Mouse (Mus musculus) frontal cortex, adult 2 months (tissue): Measurements from ENCODE around the gene Glb1l. TPM values are rescaled to one million over a fixed set of nuclear protein-coding genes. Genes with fewer than 3 reads are reported as not detected.

Experiments
- DNase-seq, 2 experiments: peaks; one replicate each; pipeline ENCODE4 v3.0.0; 2022; ENCODE audit warnings: low spot score in 1 of 2; ENCODE audit errors: extremely low spot score in 1 of 2
- polyA plus RNA-seq: library from polyadenylated mRNA; depleted of rRNA; stranded (reverse); fragments of >200 nt; gene quantifications from 2 replicates; pipeline ENCODE4 v1.2.3, GENCODE M21; 2012; rRNA removed

Glb1l gene
- polyA plus RNA-seq, 1 experiment: 25.5 TPM

GRCm38 (mm10) chr1:75155837-75156236, 54.8 kb downstream of the Glb1l start:
- no peak for DNase-seq

- DNase-seq: no peak
Observed at GRCm38 (mm10) chr1:75148727-75149126, 61.9 kb downstream of the Glb1l start.

Other genes starting within 250 kb of the Glb1l start
- gene Nhej1, start 85.6 kb downstream of the Glb1l start, polyA plus RNA-seq: 1.8 and 2.4 TPM in 2 replicates
- 0.12 and 0.23 TPM in 2 replicates for gene Slc23a3, start 76.9 kb downstream of the Glb1l start, polyA plus RNA-seq
- gene Cnppd1, start 68.1 kb downstream of the Glb1l start, polyA plus RNA-seq: 31.9 and 35.3 TPM in 2 replicates
- gene Retreg2, start 68.0 kb downstream of the Glb1l start, polyA plus RNA-seq: 189 and 211 TPM in 2 replicates
- gene Zfand2b, start 42.2 kb downstream of the Glb1l start, polyA plus RNA-seq: 55.1 and 56.5 TPM in 2 replicates
- 24.7 and 29.2 TPM in 2 replicates for gene Abcb6, start 30.4 kb downstream of the Glb1l start, polyA plus RNA-seq
- gene Ankzf1, start 18.7 kb downstream of the Glb1l start, polyA plus RNA-seq: 41.4 and 49.9 TPM in 2 replicates
- 101 and 107 TPM in 2 replicates for gene Atg9a, start 18.6 kb downstream of the Glb1l start, polyA plus RNA-seq
- 205 and 218 TPM in 2 replicates for gene Stk16, start within 50 bp of the Glb1l start, polyA plus RNA-seq
- 358 and 465 TPM in 2 replicates for gene Tuba4a, start 9.1 kb upstream of the Glb1l start, polyA plus RNA-seq
- gene A630095N17Rik, start 21.3 kb upstream of the Glb1l start, polyA plus RNA-seq: not detected in 2 replicates
- 78.7 and 90.5 TPM in 2 replicates for gene Dnajb2, start 25.6 kb upstream of the Glb1l start, polyA plus RNA-seq
- 384 and 412 TPM in 2 replicates for gene Ptprn, start 53.7 kb upstream of the Glb1l start, polyA plus RNA-seq
- 118 and 120 TPM in 2 replicates for gene Resp18, start 67.6 kb upstream of the Glb1l start, polyA plus RNA-seq
- gene Dnpep, start 107.2 kb upstream of the Glb1l start, polyA plus RNA-seq: 81.1 and 81.9 TPM in 2 replicates
- gene Des, start 149.5 kb upstream of the Glb1l start, polyA plus RNA-seq: 2.5 and 3.5 TPM in 2 replicates
- gene Speg, start 164.5 kb upstream of the Glb1l start, polyA plus RNA-seq: 134 and 135 TPM in 2 replicates
- 101 and 111 TPM in 2 replicates for gene Gmppa, start 225.1 kb upstream of the Glb1l start, polyA plus RNA-seq
- 11.9 and 13.5 TPM in 2 replicates for gene Asic4, start 239.6 kb upstream of the Glb1l start, polyA plus RNA-seq